Mouse (Mus musculus): ENCODE data around the gene Eme2.

The Eme2 gene

GRCm38 (mm10) chr17:24887291-24888080 lies 7.4 kb downstream of the Eme2 start:
- no peak for TF ChIP-seq GATA4 (IDR thresholded peaks at IDR 0.05; ENCODE audit: insufficient replicate concordance, low read length)

- no peak for TF ChIP-seq GATA4 (IDR thresholded peaks at IDR 0.05; ENCODE audit: insufficient replicate concordance, low read length)
These were observed 8.0 kb downstream of the Eme2 start for GRCm38 (mm10) chr17:24886932-24887271.

GRCm38 (mm10) chr17:24886134-24886931 lies 8.6 kb downstream of the Eme2 start, which contains the start of the genes Nubp2 and Spsb3:
Gene Nubp2, minus strand, starts transcription at chr17:24886349.
Gene Spsb3, plus strand, starts transcription at chr17:24886643.
- TF ChIP-seq GATA4 (IDR thresholded peaks at IDR 0.05; ENCODE audit: insufficient replicate concordance, low read length) = no peak; the same call in 1 of the 2 replicates

GRCm38 (mm10) chr17:24885356-24886133 lies 9.3 kb downstream of the Eme2 start:
- TF ChIP-seq GATA4 (IDR thresholded peaks at IDR 0.05; ENCODE audit: insufficient replicate concordance, low read length) = no peak

- TF ChIP-seq GATA4 (IDR thresholded peaks at IDR 0.05; ENCODE audit: insufficient replicate concordance, low read length) = no peak
These were observed 10.5 kb downstream of the Eme2 start for GRCm38 (mm10) chr17:24884391-24884790.

- no peak for TF ChIP-seq GATA4 (IDR thresholded peaks at IDR 0.05; ENCODE audit: insufficient replicate concordance, low read length)
These were observed 13.0 kb downstream of the Eme2 start for GRCm38 (mm10) chr17:24881738-24882440.

- no peak for TF ChIP-seq GATA4 (IDR thresholded peaks at IDR 0.05; ENCODE audit: insufficient replicate concordance, low read length)
These were observed 16.4 kb downstream of the Eme2 start for GRCm38 (mm10) chr17:24878531-24878930.

GRCm38 (mm10) chr17:24878117-24878397 lies 16.8 kb downstream of the Eme2 start:
- no peak for TF ChIP-seq GATA4 (IDR thresholded peaks at IDR 0.05; ENCODE audit: insufficient replicate concordance, low read length)

- TF ChIP-seq GATA4 (IDR thresholded peaks at IDR 0.05; ENCODE audit: insufficient replicate concordance, low read length) = no peak
These were observed 17.4 kb downstream of the Eme2 start for GRCm38 (mm10) chr17:24877336-24878116.

GRCm38 (mm10) chr17:24874989-24875388 lies 19.9 kb downstream of the Eme2 start:
- no peak for TF ChIP-seq GATA4 (IDR thresholded peaks at IDR 0.05; ENCODE audit: insufficient replicate concordance, low read length)

GRCm38 (mm10) chr17:24874405-24874745 lies 20.5 kb downstream of the Eme2 start:
- TF ChIP-seq GATA4 (IDR thresholded peaks at IDR 0.05; ENCODE audit: insufficient replicate concordance, low read length) = no peak

GRCm38 (mm10) chr17:24873695-24874404 lies 21.0 kb downstream of the Eme2 start:
- TF ChIP-seq GATA4 (IDR thresholded peaks at IDR 0.05; ENCODE audit: insufficient replicate concordance, low read length) = no peak

GRCm38 (mm10) chr17:24867914-24868313 lies 27.0 kb downstream of the Eme2 start:
- no peak for TF ChIP-seq GATA4 (IDR thresholded peaks at IDR 0.05; ENCODE audit: insufficient replicate concordance, low read length)

- TF ChIP-seq GATA4 (IDR thresholded peaks at IDR 0.05; ENCODE audit: insufficient replicate concordance, low read length) = no peak
These were observed 29.1 kb downstream of the Eme2 start, which contains the start of gene Igfals for GRCm38 (mm10) chr17:24865776-24866175. Gene Igfals, plus strand, starts transcription at chr17:24865997.
